Mouse (Mus musculus) T-helper 17 cell (primary cell): ENCODE results near the gene Nrbp1.

Experiments
- in situ Hi-C, 2 experiments: fragments of 300-600 bp; cut with MboI, MseI; formaldehyde crosslinking; loops; 1 replicate in 1 of 2; 2 replicates in 1 of 2; pipeline ENCODE4 v1.15.1; 2025; ENCODE audit warnings: high pct_unique_total_duplicates in 2 of 2

The Nrbp1 gene

GRCm38 (mm10) chr5:31240637-31241521, at the start of gene Nrbp1, which contains the start of gene Gm9970:
TSS of gene Nrbp1 (plus strand) at chr5:31240864.
TSS of gene Gm9970 (minus strand) at chr5:31241232.
- in situ Hi-C loops: loop anchor here in 1 of 2 experiments (10.0 kb wide), 1 partner anchor 804 kb away; no protein-coding TSS in a partner anchor

- in situ Hi-C loops: loop anchor here in 1 of 2 experiments (5.0 to 10.0 kb wide), 2 partner anchors 100 to 287 kb away; partner anchors contain the start of genes Ift172 and Ost4
Observed at GRCm38 (mm10) chr5:31192045-31192938, 48.4 kb upstream of the Nrbp1 start.

- in situ Hi-C loops: loop anchor here in 1 of 2 experiments (5.0 to 10.0 kb wide), 2 partner anchors 99 to 288 kb away; partner anchors contain the start of genes Ift172 and Ost4
Observed at GRCm38 (mm10) chr5:31192939-31193630, 47.6 kb upstream of the Nrbp1 start, which contains the start of the genes Snx17 and Eif2b4. TSS of gene Snx17 (plus strand) at chr5:31193227. TSS of gene Eif2b4 (minus strand) at chr5:31193430.

GRCm38 (mm10) chr5:31193631-31194281, 46.9 kb upstream of the Nrbp1 start:
- in situ Hi-C loops: loop anchor here in 1 of 2 experiments (5.0 to 10.0 kb wide), 2 partner anchors 99 to 289 kb away; partner anchors contain the start of genes Ift172 and Ost4

- in situ Hi-C loops: loop anchor here in 1 of 2 experiments (5.0 to 10.0 kb wide), 2 partner anchors 98 to 290 kb away; partner anchors contain the start of genes Ift172 and Ost4
Observed at GRCm38 (mm10) chr5:31194486-31195485, 45.9 kb upstream of the Nrbp1 start.

- in situ Hi-C loops: loop anchor here in 1 of 2 experiments (10.0 kb wide), 1 partner anchor 291 kb away; the partner anchor contains the start of gene Ost4
Observed at GRCm38 (mm10) chr5:31195671-31196070, 45.0 kb upstream of the Nrbp1 start.

DNA sequence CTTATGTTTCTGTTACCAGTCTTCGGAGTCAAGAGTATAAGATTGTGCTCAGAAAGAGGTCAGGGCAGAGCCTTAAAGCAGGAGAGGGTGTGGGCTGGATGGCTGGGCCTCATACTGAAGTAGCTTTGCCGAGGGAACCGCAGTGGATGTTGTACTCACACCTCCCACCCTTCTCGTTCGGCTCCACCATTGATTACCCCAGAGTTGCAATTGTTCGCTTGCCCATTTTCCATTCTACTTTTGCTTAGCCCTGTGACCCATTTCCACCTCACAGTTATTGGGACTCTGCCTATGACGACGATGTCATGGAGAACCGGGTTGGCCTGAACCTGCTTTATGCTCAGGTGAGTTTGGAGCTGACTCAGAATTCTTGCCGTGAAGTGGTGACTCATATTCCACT, 44.5 kb upstream of the Nrbp1 start:
- in situ Hi-C loops: loop anchor here in 1 of 2 experiments (10.0 kb wide), 1 partner anchor 291 kb away; the partner anchor contains the start of gene Ost4

GRCm38 (mm10) chr5:31197072-31197471, 43.6 kb upstream of the Nrbp1 start:
- in situ Hi-C loops: loop anchor here in 1 of 2 experiments (10.0 kb wide), 1 partner anchor 292 kb away; the partner anchor contains the start of gene Ost4

DNA sequence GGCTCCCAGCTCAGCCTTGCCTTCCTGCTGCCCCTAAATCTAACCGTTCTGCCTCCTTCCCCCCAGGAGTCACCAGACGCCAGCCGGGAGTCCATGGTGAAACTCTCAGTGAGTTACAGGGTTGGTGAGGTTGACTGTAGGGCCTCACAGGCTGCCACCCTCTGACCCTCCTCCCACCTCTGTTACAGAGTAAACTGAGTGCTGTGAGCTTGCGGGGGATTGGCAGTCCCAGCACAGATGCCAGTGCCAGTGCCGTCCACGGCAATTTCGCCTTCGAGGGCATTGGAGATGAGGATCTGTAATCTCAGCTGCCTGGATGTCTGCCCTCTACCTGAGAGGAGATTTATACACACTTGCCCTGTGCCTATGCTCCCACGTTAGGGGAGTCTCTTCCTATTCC, 42.5 kb upstream of the Nrbp1 start:
- in situ Hi-C loops: loop anchor here in 1 of 2 experiments (10.0 kb wide), 1 partner anchor 293 kb away; the partner anchor contains the start of gene Ost4

GRCm38 (mm10) chr5:31198616-31199320, 41.9 kb upstream of the Nrbp1 start:
- in situ Hi-C loops: loop anchor here in 1 of 2 experiments (10.0 kb wide), 1 partner anchor 294 kb away; the partner anchor contains the start of gene Ost4

DNA sequence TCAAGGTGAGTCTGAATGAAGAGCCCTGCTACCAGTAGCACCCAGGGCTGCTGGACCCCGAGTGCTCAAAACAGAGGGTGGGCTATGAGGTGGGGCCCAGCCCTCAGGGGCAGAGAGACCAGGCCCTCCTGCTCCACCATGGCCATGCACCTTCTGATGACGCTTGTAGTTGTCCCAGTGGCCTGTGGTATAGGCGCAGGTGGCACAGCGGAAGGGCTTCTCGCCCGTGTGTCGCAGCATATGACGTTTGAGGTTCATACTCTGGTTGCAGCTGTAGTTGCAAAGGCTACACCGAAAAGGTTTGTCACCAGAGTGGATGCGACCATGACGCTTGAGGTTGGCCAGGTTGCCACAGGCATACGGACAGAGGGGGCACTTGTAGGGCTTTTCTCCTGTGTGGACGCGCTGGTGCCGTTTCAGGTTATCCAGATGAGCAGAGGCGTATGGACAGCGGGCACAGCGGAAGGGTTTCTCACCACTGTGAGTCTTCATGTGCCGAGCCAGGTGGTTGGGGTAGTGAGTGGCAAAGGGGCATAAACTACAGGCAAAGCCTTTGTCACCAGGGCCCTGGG, 41.3 kb upstream of the Nrbp1 start:
- in situ Hi-C loops: loop anchor here in 1 of 2 experiments (10.0 kb wide), 1 partner anchor 295 kb away; the partner anchor contains the start of gene Ost4

DNA sequence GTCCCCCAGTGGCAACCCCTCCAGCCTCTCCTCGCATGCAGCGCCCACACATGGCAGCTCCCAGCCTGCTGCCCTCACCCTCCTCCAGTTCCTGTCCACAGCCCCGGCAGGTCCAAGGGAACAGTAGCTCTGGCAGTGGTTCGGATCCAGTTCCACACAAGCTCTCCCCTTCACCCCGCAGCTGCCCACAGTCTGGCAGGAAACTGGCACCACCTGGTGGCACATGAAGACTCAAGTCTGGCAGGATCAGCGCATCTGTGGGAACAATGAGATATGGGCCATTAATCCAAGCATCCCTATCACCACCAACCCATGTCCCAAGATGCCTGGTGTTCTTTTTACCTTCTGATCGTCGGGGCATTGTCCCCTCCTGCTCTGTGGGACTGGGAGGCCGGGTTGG, 40.8 kb upstream of the Nrbp1 start:
- in situ Hi-C loops: loop anchor here in 1 of 2 experiments (10.0 kb wide), 1 partner anchor 295 kb away; the partner anchor contains the start of gene Ost4

DNA sequence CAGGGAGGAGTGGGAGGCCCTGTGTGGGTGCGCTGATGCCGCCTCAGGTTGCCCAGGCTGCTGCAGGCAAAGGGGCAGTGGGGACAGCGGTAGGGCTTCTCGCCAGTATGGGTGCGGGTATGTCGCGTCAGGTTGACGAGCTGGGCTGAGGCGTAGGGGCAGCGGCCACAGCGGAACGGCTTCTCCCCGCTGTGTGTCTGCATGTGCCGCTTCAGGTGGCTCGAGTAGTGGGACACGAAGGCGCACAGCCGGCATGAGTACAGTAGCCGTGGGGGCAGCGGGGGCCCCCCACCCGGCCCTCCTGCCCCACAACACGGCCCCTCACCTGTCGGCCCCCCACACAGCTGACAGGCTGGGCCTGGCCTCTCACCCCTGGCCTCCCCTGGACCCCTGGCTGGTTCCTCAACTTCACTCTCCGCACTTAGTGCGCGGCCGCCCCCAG, 40.3 kb upstream of the Nrbp1 start:
- in situ Hi-C loops: no loop called here

DNA sequence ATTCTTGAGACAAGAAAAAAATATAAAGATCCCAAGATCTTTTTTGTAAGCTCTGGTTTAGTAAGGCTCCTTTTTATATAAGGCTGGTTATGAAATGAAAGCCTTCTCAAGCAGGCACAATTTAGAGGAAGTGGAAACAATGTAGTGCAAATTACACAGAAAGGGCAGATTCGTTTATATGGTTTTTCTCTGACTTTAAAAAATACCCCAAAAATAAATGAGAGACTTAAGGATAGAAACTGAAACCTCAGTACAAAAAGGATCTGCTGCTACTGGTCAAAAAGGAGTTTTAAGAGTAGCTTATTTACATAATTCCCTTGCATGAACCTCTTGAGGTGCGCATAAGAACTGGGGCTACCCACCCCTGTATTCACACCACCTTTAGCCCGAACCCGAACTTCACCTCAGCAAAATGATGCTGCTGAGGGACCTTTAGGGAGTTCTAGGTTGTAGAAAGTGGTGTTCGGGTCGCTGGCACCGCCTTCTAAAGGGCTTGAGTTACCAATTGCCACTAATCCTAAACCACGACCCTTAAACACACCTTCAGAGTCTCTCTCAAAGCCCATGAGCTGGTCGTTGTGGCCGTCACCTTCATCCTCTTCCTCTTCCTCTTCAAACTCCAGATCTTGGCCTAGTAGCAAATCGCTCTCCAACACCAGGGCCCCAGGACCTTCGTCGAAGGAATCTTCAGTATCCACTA, 39.5 kb upstream of the Nrbp1 start:
- in situ Hi-C loops: no loop called here

DNA sequence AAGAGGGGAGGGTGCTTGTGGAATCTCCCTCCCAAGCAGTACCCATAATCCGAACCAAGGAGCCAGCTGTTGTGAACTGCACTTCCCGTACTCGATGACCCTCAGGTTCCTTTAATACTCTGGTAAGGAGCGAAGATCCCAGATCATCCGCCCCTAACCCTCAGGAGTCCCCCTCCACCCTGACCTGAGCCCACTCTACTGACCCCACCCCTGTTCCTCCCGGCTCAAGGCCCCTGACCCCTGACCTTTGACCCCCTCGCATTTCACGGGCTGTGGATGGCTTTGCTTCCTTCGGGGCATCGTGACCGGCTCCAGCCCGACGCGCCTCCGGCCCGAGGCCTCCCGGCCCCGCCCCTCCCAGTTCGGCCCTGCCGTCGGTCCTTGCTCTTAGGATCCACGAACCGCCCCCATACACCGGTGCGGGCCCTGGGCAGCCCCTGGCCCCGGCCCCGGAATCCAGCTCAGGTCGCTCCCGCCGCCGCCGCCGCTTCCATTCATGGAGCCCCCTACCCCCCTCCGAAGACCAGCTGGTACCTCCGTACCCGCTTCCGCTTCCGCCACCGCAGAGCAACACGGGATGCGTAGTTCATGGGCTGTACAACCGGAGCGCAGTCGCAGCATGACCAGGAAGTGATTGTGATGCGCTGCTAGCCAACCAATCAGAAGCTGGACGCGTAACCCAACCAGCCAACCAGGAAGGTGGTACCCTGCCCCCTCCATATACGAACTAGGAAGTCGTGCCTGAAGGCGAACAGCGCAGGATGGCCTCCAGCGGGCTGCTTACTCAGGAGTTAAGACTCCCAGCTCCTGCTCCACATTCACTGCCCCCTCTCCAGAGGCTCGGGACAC, 38.7 kb upstream of the Nrbp1 start, which contains the start of gene Zfp513:
TSS of gene Zfp513 (minus strand) at position 562 of the 849 bp plus-strand sequence.
- in situ Hi-C loops: no loop called here
